Mouse (Mus musculus) liver, adult (tissue): ENCODE data around the gene Sycp2.

Experiments
- GATA4 ChIP-seq: IDR thresholded peaks from 2 replicates; pipeline ENCODE4 v1.6.1; 2014; ENCODE audit warnings: mild to moderate bottlenecking, low read length; ENCODE audit not compliant: insufficient replicate concordance

Gene Sycp2

DNA sequence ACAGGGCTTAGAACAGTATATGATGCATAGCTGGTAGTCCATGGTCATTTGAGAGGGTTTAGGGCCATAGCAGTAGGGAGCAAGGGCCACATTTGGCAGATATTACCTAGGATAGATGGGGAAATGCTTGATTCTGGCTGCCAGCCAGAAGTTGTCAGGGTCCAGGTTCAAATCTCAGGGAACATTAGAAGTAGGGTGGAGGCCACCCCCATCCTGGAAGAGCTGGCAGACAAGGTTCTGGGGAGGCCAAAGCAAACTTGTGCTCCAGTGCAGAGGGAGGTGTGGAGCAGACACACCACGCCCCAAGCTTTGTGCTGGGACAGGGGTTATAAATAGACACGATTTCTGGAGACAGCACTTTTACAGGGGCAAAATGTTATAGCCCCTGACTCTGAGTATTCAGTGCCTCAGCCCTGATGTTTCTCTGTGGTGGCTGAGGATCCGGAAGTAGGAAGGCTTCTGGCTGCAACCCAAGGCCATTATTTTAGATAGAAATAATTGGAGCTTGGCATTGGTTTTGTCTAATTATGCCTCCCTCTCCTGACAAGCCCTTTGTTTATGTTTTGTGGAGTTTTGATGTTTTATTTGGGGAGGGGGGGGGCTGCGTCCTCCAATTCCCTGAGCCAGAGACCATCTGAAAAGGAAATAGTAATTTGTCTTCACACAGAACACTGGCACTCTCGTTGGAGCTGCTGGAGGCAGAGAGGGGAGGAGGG lies 80.6 kb downstream of the Sycp2 start:
- TF ChIP-seq GATA4 = no peak

DNA sequence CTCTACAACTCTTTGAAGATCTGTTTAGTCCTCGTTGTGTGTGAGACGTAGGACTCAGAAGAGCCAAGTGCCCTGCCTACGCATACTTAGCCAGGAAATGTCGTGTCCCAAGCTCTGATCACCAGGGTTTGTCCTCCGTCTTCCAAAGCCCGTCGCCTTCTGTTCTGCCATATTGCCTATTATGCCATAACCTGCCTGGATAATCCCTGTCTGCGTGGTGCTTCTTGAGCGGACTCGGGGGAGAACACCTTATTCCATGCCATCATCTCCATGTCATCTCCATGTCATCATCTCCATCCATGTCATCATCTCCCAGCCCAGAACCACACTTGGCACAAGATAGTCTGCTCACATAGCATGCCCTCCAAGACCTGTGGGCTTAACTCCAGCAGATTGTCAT lies 81.4 kb downstream of the Sycp2 start:
- no peak for TF ChIP-seq GATA4

DNA sequence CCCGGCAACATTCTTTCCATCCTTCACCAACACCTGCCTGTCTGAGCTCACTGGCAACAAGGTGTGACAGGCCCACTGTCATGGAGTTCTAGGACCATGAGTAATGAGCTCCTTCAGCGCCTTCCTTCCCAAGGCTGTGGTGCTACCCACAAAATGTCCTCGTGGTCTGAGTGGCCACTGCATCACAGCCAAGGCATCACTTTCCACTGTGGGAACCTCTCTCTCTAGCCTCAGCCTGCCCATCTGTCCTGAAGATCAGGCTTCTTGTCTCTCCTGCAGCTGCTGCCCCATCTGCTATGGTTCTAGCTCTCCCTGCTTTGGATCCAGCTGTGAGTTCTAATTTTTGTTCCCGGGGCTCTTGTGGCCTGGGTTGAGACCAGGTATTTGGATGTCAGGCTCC lies 82.7 kb downstream of the Sycp2 start:
- TF ChIP-seq GATA4 = no peak

DNA sequence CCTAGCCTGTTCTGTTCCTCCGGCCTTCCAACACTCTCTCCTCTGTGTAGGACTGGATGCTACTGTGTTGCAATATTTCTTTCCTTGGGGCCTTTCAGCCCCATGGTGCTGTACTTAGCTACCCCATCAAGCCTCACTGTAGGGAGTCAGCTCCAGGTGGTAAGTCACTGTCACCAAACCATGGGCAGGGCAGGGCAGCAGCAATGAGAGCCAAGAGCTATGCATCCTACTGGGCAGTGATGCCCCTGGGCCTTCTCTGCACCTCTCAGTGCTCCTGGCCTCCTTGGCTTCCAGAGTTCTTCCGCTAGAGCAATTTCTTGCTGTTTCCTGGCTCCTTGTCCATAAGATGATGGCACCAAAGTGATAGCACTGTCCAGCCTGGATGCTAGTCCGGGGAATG lies 83.1 kb downstream of the Sycp2 start:
- TF ChIP-seq GATA4 = no peak

DNA sequence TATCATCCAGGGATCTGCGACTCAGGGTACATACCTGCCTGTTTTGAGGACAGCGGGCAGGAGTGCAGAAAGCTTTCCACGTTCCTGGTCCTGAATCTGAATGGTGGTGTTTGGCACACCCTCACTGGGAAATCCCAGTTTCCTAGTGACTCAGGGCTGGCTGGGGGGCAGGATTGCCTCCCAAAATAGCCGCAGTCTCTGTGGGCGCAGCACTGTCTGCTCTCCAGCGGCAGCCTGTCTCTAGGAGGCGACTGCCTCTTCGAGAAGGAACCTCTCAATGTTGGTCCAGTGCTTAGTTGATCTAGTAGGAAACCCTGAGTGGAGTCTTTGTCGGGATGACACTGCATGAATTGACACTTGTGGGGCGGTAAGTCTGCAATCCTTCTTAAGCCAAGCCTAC lies 86.2 kb downstream of the Sycp2 start:
- no peak for TF ChIP-seq GATA4

DNA sequence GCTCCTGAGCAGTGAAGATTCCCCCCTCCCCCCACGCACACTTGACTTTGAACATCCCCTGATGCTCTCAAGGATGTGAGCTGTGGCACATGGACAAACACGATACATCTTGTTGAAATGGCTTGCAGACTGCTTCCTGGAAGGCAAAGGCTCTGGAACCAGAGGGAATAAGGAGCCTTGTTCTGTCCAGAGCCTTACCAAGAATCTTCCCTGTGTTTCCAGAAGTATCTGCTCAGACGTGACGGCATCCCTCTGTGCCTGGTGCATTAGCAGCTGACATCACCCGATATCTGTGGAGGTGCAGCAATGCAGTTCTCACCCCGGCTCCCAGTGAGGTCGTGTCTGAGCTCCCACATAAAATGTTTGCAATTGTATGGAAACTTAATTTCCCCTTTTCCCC lies 87.7 kb downstream of the Sycp2 start:
- no peak for TF ChIP-seq GATA4

DNA sequence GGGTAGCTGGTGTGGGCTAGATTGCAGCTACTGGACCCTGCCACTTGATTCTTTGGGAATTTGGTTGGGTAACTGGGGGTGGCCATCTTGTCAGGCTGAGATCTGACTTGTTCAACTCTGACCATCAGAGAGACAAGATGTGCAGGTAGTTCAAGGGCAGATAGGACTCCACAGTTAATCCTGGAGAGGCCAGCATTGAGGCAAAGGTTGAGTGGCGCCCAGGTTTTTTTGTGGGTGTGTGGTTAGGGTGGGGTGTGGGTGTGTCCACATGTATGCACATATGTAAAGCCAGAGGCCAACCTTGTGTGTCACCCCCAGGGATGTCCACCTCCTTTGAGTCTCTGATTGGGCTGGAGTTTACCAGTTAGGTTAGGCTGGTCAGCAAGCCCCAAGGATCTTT lies 91.2 kb downstream of the Sycp2 start:
- no peak for TF ChIP-seq GATA4

DNA sequence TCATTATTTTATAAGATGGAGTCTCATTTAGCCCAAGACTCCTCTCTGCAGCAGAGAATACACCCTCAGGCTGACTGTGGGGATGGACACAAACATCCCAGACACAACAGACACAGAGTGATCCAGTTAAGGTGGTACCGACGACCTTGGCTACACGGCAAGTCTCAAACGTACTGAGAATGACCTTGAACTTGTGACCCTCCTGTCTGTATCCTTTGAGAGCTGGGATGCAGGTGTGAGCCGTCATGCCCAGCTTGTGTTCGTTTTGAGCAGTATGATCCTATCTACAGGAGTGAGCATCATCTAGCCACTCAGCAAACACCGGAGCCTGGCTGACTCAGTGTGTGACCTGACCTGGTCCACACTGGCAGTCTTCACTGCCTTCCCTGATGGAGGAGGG lies 93.9 kb downstream of the Sycp2 start:
- TF ChIP-seq GATA4 = no peak

DNA sequence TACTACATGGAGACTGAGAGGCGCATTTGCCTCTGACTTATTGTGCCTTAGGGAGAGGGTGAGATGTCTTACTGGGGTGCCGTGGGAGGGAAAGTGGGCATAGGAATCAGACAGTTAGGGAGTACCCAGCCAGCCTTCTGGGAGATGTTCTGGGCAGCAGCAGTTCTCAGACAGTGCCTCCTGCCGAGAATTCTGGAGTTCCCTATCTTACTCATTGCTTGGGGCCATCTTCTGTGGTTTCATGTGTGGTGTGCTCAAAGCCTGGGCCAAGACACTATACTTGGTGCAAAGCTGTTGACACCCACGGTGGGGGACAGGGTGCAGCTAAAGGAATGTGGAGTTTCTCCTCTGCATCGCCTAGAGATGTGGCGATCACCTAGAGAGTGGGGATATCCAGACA lies 102.8 kb downstream of the Sycp2 start:
- TF ChIP-seq GATA4 = no peak

DNA sequence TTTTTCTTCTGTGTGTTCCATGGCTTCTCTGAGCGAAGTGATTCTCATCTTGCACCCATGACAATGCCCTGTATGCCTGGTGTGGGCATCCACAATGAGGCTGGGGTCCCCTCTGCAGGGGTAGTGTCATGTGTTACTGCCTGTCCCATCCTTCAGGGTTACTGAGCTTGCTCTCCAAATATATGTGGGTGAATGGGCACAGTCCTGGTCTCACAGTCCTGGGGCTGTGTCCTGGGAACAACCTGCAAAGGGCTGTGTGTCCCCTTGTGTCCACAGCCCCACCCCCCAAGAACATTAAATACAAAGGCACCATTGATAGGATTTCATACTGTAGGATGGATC lies 103.3 kb downstream of the Sycp2 start:
- TF ChIP-seq GATA4 = no peak

DNA sequence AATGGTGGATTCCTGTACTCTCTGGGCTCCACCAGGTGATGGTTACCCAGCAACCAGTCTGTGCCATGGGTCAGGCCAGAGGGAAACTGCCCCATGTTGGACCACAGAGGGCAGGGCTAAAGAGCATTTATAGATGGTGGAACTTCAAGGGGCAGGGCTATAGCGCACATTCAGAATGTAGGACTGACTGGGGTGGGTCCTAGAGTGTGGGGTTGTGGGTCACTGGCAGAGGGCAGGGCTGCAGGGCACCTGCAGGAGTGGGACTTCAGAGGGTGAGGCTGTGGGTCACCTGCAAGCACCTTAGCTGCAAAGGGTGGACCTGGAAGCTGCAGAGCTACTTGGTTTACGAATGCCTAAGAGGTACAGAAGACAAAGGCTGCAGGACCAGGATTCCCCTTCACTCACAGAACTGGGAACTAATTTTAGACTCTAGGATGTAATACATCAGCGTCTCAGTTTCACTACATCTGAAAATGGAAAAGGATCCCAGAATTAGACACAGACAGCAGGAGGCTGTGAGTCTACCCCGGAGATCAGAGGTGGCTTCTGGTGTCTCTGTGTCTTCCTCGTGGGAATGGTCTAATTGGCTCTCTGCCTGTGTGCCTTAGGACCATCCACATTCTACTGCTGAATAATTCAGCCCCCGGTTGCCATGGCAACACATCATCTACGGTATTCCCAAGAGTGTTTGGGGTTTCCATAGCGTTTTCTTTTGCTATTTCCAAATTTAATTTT lies 103.9 kb downstream of the Sycp2 start:
- no peak for TF ChIP-seq GATA4
